Mouse (Mus musculus): ENCODE measurements at regions not wholly inside any gene's neighbourhood (a gene's known extent, or its start where the extent isn't known, plus 50 kb on each side); places are given as distances from the start of the nearest gene placed in this dataset.

DNA sequence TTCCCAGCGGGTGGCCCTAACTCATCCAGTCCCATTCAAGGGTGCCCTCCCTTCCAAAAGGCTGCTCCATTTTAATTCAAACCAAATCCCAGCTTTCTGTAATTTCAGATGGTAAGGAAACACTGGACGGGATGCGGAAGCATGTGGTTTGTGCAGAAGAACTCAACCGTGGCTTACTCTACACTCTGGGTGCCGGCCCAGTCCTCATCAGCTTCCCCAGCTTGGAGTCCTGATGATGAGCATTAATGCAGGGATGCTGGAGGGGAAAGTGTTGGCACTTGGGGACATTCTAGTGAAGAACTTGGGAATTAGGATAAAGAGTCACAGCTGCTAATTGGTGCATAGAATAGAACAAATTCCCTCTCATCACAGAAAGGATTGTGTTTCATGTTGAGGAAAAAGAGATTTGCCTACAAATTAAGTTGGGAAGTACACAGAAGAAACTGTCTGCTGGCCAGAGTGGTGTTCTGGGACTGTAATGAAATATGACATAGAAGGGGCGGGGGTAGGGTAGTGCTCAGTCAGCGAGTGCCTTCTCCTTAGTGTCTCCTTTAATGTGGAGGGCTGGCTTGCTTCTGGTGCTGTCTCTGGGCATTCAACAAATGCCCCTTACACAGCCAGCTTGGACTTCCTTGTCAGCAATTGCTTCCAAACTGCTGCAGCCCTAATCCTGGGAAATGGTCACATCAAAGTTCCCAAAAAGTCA is 285.0 kb upstream of the Bmper start:
- Histone ChIP-seq H3K36me3 (ENCODE audit: insufficient read depth, low read length) (no peaks in the 10 kb centered on the region), H3K4me3 (ENCODE audit: low read length) (no peak overlapping the region), H3K4me2 (replicated peaks; ENCODE audit: low read depth, low read length) (no peak overlapping the region), H3K27ac (ENCODE audit: low read length) (no peak overlapping the region), H3K9me3 (ENCODE audit: low read length) (no peaks in the 10 kb centered on the region), H3K4me1 (ENCODE audit: insufficient read depth, low read length) (no peaks in the 10 kb centered on the region; the same call in 1 of the 2 replicates), H3K27me3 (ENCODE audit: insufficient read depth, low read length) (no peaks in the 10 kb centered on the region), H3K9ac (replicated peaks; ENCODE audit: low read length) (no peak overlapping the region)
- WGBS = 47% methylated on average over 7 of the region's 7 CpGs
- ATAC-seq (ENCODE audit: low FRiP score, low TSS enrichment) = peak; percentile 81

- no peaks in the 10 kb centered on the region for H3K36me3 ChIP-seq (ENCODE audit: insufficient read depth, low read length)
- H3K4me3 ChIP-seq (ENCODE audit: low read length) = no peak overlapping the region
- no peaks in the 10 kb centered on the region for H3K27me3 ChIP-seq (ENCODE audit: insufficient read depth, low read length)
- no peak overlapping the region for H3K4me2 ChIP-seq (replicated peaks; ENCODE audit: low read depth, low read length)
- H3K9me3 ChIP-seq (ENCODE audit: low read length) = no peaks in the 10 kb centered on the region
- no peak overlapping the region for H3K9ac ChIP-seq (replicated peaks; ENCODE audit: low read length)
- no peaks in the 10 kb centered on the region for H3K4me1 ChIP-seq (ENCODE audit: insufficient read depth, low read length)
- no peak overlapping the region for H3K27ac ChIP-seq (ENCODE audit: low read length)
- WGBS = 85% methylated on average over 6 of the region's 6 CpGs
- no peak for ATAC-seq (ENCODE audit: low FRiP score, low TSS enrichment)
Observed at GRCm38 (mm10) chr9:22944992-22945391, 277.9 kb upstream of the Bmper start.

- Histone ChIP-seq H3K9me3 (ENCODE audit: low read length) (no peaks in the 10 kb centered on the region), H3K4me1 (ENCODE audit: insufficient read depth, low read length) (no peaks in the 10 kb centered on the region), H3K4me2 (replicated peaks; ENCODE audit: low read depth, low read length) (no peak overlapping the region), H3K27me3 (ENCODE audit: insufficient read depth, low read length) (no peaks in the 10 kb centered on the region), H3K4me3 (ENCODE audit: low read length) (no peak overlapping the region), H3K36me3 (ENCODE audit: insufficient read depth, low read length) (no peaks in the 10 kb centered on the region), H3K27ac (ENCODE audit: low read length) (no peak overlapping the region), H3K9ac (replicated peaks; ENCODE audit: low read length) (no peak overlapping the region)
- ATAC-seq (ENCODE audit: low FRiP score, low TSS enrichment) = no peak
- 89% methylated on average over 8 of the region's 8 CpGs for WGBS
Observed at GRCm38 (mm10) chr9:22945426-22945955, 277.4 kb upstream of the Bmper start.

DNA sequence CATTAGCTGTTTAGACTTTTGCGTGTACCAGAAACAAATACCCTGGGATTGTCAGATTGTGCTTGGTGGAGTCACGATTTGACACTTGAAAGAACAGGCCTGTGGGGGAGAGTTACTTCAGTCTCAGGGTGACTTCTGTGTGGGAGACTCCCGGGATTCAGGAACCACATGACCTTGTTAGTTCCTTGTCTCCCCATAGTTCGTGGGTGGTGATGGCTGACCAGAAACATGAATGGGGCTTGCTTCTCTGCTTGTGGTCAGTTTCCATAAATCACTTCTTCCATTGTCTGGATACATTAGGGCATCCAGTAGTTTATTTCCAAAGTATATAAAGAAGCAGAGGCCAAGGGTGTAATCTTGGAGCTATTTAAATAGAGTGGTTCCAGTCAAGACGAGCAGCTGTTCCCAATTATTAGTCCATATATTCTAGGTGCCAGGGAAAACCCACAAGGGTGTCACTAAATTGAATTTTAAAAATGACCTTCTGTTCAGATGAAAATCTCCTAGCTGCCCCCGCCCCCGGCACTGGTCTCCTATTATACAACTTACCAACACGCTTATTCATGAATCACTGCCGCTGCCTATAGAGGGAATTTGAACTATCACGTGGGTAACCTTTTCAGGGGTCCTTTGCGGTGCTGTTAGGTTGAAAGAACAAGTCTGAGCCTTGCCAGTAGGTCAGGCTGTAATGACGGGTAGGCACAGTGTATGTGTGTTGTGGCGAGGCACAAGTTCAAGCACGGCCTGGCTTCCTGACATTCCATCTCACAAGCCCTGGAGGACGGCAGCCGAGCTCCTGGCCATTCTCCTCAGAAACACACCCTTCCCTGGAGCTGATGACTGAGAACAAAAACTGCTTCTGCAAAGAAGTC is 270.1 kb upstream of the Bmper start:
- WGBS = 41% methylated on average over 16 of the region's 16 CpGs
- Histone ChIP-seq H3K4me1 (ENCODE audit: insufficient read depth, low read length) (peaks cover 15% of the 10 kb centered on the region), H3K4me2 (replicated peaks; ENCODE audit: low read depth, low read length) (no peak overlapping the region), H3K36me3 (ENCODE audit: insufficient read depth, low read length) (no peaks in the 10 kb centered on the region), H3K9ac (replicated peaks; ENCODE audit: low read length) (no peak overlapping the region), H3K27ac (ENCODE audit: low read length) (0 out of 2 replicates have a peak overlapping the region, but pooled peaks have one; percentile 14), H3K27me3 (ENCODE audit: insufficient read depth, low read length) (no peaks in the 10 kb centered on the region), H3K9me3 (ENCODE audit: low read length) (no peaks in the 10 kb centered on the region), H3K4me3 (ENCODE audit: low read length) (no peak overlapping the region)
- ATAC-seq (ENCODE audit: low FRiP score, low TSS enrichment) = peak; percentile 67; the same call in 1 of the 2 replicates

- ATAC-seq (ENCODE audit: low FRiP score, low TSS enrichment) = no peak
- H3K9ac ChIP-seq (replicated peaks; ENCODE audit: low read length) = no peak overlapping the region
- no peaks in the 10 kb centered on the region for H3K36me3 ChIP-seq (ENCODE audit: insufficient read depth, low read length)
- H3K4me1 ChIP-seq (ENCODE audit: insufficient read depth, low read length) = no peaks in the 10 kb centered on the region
- no peak overlapping the region for H3K27ac ChIP-seq (ENCODE audit: low read length)
- 45% methylated on average over 7 of the region's 7 CpGs for WGBS
- no peaks in the 10 kb centered on the region for H3K27me3 ChIP-seq (ENCODE audit: insufficient read depth, low read length)
- H3K4me2 ChIP-seq (replicated peaks; ENCODE audit: low read depth, low read length) = no peak overlapping the region
- no peaks in the 10 kb centered on the region for H3K9me3 ChIP-seq (ENCODE audit: low read length)
- no peak overlapping the region for H3K4me3 ChIP-seq (ENCODE audit: low read length)
Observed at GRCm38 (mm10) chr9:22962269-22962815, 260.5 kb upstream of the Bmper start.

GRCm38 (mm10) chr9:22971312-22971711 is 251.6 kb upstream of the Bmper start:
- no peak overlapping the region for H3K4me2 ChIP-seq (replicated peaks; ENCODE audit: low read depth, low read length)
- no peaks in the 10 kb centered on the region for H3K4me1 ChIP-seq (ENCODE audit: insufficient read depth, low read length)
- 78% methylated on average over 4 of the region's 4 CpGs for WGBS

GRCm38 (mm10) chr9:22976748-22977147 is 246.1 kb upstream of the Bmper start:
- Histone ChIP-seq H3K36me3 (ENCODE audit: insufficient read depth, low read length) (no peaks in the 10 kb centered on the region), H3K9ac (replicated peaks; ENCODE audit: low read length) (no peak overlapping the region), H3K4me2 (replicated peaks; ENCODE audit: low read depth, low read length) (no peak overlapping the region), H3K27ac (ENCODE audit: low read length) (no peak overlapping the region), H3K27me3 (ENCODE audit: insufficient read depth, low read length) (no peaks in the 10 kb centered on the region), H3K4me1 (ENCODE audit: insufficient read depth, low read length) (peaks cover 2% of the 10 kb centered on the region; the same call in 1 of the 2 replicates), H3K9me3 (ENCODE audit: low read length) (no peaks in the 10 kb centered on the region), H3K4me3 (ENCODE audit: low read length) (no peak overlapping the region)
- no peak for ATAC-seq (ENCODE audit: low FRiP score, low TSS enrichment)
- WGBS = 61% methylated on average over 9 of the region's 9 CpGs

More at GRCm38 (mm10) chr9:22971312-22971711, 251.6 kb upstream of the Bmper start:
- Histone ChIP-seq H3K36me3 (ENCODE audit: insufficient read depth, low read length) (no peaks in the 10 kb centered on the region), H3K4me3 (ENCODE audit: low read length) (no peak overlapping the region), H3K9ac (replicated peaks; ENCODE audit: low read length) (no peak overlapping the region), H3K9me3 (ENCODE audit: low read length) (no peaks in the 10 kb centered on the region), H3K27ac (ENCODE audit: low read length) (no peak overlapping the region), H3K27me3 (ENCODE audit: insufficient read depth, low read length) (no peaks in the 10 kb centered on the region)
- ATAC-seq (ENCODE audit: low FRiP score, low TSS enrichment) = no peak

GRCm38 (mm10) chr9:22979627-22980026 is 243.2 kb upstream of the Bmper start:
- Histone ChIP-seq H3K9ac (replicated peaks; ENCODE audit: low read length) (no peak overlapping the region), H3K4me1 (ENCODE audit: insufficient read depth, low read length) (peaks cover 2% of the 10 kb centered on the region; the same call in 1 of the 2 replicates), H3K36me3 (ENCODE audit: insufficient read depth, low read length) (no peaks in the 10 kb centered on the region), H3K27me3 (ENCODE audit: insufficient read depth, low read length) (no peaks in the 10 kb centered on the region), H3K27ac (ENCODE audit: low read length) (no peak overlapping the region), H3K4me2 (replicated peaks; ENCODE audit: low read depth, low read length) (no peak overlapping the region), H3K9me3 (ENCODE audit: low read length) (no peaks in the 10 kb centered on the region), H3K4me3 (ENCODE audit: low read length) (no peak overlapping the region)
- 57% methylated on average over 5 of the region's 5 CpGs for WGBS
- ATAC-seq (ENCODE audit: low FRiP score, low TSS enrichment) = peak; percentile 46; the same call in 1 of the 2 replicates

- no peaks in the 10 kb centered on the region for H3K9me3 ChIP-seq (ENCODE audit: low read length)
Observed at GRCm38 (mm10) chr9:22989508-22989907, 233.4 kb upstream of the Bmper start.

More at GRCm38 (mm10) chr9:22989508-22989907, 233.4 kb upstream of the Bmper start:
- 68% methylated on average over 6 of the region's 6 CpGs for WGBS
- H3K27ac ChIP-seq (ENCODE audit: low read length) = no peak overlapping the region
- no peaks in the 10 kb centered on the region for H3K36me3 ChIP-seq (ENCODE audit: insufficient read depth, low read length)
- H3K4me3 ChIP-seq (ENCODE audit: low read length) = no peak overlapping the region
- no peak overlapping the region for H3K4me2 ChIP-seq (replicated peaks; ENCODE audit: low read depth, low read length)
- H3K9ac ChIP-seq (replicated peaks; ENCODE audit: low read length) = no peak overlapping the region
- ATAC-seq (ENCODE audit: low FRiP score, low TSS enrichment) = no peak
- no peaks in the 10 kb centered on the region for H3K27me3 ChIP-seq (ENCODE audit: insufficient read depth, low read length)
- H3K4me1 ChIP-seq (ENCODE audit: insufficient read depth, low read length) = no peaks in the 10 kb centered on the region

All from kidney, embryonic 16.5 days (tissue).